Mouse (Mus musculus): ENCODE data around the gene Arhgap29. TPM values are rescaled to one million over a fixed set of nuclear protein-coding genes. Genes with fewer than 3 reads are reported as not detected.

The Arhgap29 gene
- 36.7 and 40.6 TPM in 2 replicates for polyA plus RNA-seq (2014; fragmentation: Nextera tagmentation; extraction: Ambion mirVana)

DNA sequence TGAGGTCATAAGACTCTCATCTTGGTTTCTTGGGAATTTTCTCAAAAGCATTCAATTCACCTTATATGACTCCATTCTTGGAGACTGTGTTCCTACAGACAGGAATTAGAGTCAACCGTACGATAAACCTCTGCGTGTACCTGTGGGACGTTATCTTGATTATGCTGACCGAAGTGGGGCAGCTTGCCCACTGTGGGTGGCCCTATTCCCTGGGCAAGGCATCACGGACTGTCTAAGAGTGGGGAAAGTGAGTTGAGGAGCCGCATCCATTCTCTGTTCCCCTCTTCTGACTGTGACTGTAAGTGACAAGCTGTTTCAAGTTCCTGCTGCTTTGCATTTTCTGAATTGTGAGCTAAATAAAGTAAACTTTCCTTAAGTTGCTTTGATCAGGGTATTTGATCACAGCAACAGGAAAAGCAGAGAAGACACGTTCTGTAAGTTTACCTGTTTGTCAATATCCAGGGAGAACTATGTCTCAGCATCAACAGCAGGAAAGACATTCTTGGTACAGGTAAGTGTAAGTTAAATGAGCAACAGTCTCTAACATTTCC, at the start of gene Arhgap29:
Gene Arhgap29, plus strand, starts transcription at position 501 of the 551 bp plus-strand sequence.
- Histone ChIP-seq H3K27ac (ENCODE audit: low read depth, low read length) (no peak within 1 kb of the TSS), H3K36me3 (ENCODE audit: control insufficient read depth, insufficient read depth, low read length) (no peaks in the 10 kb centered on the region), H3K9me3 (ENCODE audit: control insufficient read depth, low read length) (no peaks in the 10 kb centered on the region), H3K4me3 (ENCODE audit: low read depth, low read length) (peak within 1 kb of the TSS; percentile 57), H3K4me1 (ENCODE audit: control insufficient read depth, insufficient read depth, low read length) (0 out of 2 replicates have a peak, but pooled peaks cover 3% of the 10 kb centered on the region), H3K4me2 (peak within 1 kb of the TSS; percentile 79), H3K9ac (ENCODE audit: low read length) (peak within 1 kb of the TSS; percentile 58), H3K27me3 (ENCODE audit: control insufficient read depth, insufficient read depth, low read length) (peaks cover 24% of the 10 kb centered on the region)
- DNase-seq (ENCODE audit: low spot score, missing footprints) (no peak), ATAC-seq (ENCODE audit: low FRiP score) (no peak)
- WGBS, result 92% methylated on average over 8 of the region's 8 CpGs

- no peaks in the 10 kb centered on the region for H3K36me3 ChIP-seq (ENCODE audit: control insufficient read depth, insufficient read depth, low read length)
- no peak overlapping the region for H3K9ac ChIP-seq (ENCODE audit: low read length)
- no peaks in the 10 kb centered on the region for H3K27me3 ChIP-seq (ENCODE audit: control insufficient read depth, insufficient read depth, low read length)
- no peak for ATAC-seq (ENCODE audit: low FRiP score)
- no peak overlapping the region for H3K27ac ChIP-seq (ENCODE audit: low read depth, low read length)
- no peak overlapping the region for H3K4me2 ChIP-seq
- no peaks in the 10 kb centered on the region for H3K4me1 ChIP-seq (ENCODE audit: control insufficient read depth, insufficient read depth, low read length)
- no peak overlapping the region for H3K4me3 ChIP-seq (ENCODE audit: low read depth, low read length)
- H3K9me3 ChIP-seq (ENCODE audit: control insufficient read depth, low read length), result no peaks in the 10 kb centered on the region
- WGBS, result 82% methylated on average over 5 of the region's 5 CpGs
- no peak for DNase-seq (ENCODE audit: low spot score, missing footprints)
Observed at GRCm38 (mm10) chr3:121902729-121903128, 49.6 kb upstream of the Arhgap29 start.

- DNase-seq (ENCODE audit: low spot score, missing footprints) (no peak), ATAC-seq (ENCODE audit: low FRiP score) (no peak)
- Histone ChIP-seq H3K4me2 (no peak overlapping the region), H3K4me3 (ENCODE audit: low read depth, low read length) (no peak overlapping the region), H3K9ac (ENCODE audit: low read length) (no peak overlapping the region), H3K9me3 (ENCODE audit: control insufficient read depth, low read length) (no peaks in the 10 kb centered on the region), H3K27me3 (ENCODE audit: control insufficient read depth, insufficient read depth, low read length) (no peaks in the 10 kb centered on the region), H3K36me3 (ENCODE audit: control insufficient read depth, insufficient read depth, low read length) (no peaks in the 10 kb centered on the region), H3K4me1 (ENCODE audit: control insufficient read depth, insufficient read depth, low read length) (no peaks in the 10 kb centered on the region), H3K27ac (ENCODE audit: low read depth, low read length) (no peak overlapping the region)
- WGBS, result 79% methylated on average over 4 of the region's 4 CpGs
Observed at GRCm38 (mm10) chr3:121903286-121903685, 49.1 kb upstream of the Arhgap29 start.

DNA sequence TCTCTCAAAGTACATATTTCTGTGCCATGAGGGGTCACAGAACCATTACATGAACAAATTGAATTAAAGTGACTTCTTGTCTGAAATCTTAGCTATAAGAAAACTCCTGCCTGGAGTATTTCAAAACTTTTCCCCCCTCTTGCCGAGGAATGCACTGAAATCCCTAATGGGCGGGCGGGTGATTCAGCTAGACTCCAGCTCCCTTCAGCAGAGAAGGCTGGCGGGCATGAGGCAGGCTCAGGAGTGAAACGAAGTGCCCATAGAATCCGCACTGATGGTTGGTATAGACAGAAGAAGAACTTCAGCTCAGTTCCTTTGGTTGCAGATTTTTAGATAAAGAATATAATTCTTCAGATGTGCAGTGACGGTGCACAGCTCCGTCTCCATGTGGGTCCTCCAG, 48.6 kb upstream of the Arhgap29 start:
- H3K9me3 ChIP-seq (ENCODE audit: control insufficient read depth, low read length), result no peaks in the 10 kb centered on the region
- no peak overlapping the region for H3K4me2 ChIP-seq
- H3K9ac ChIP-seq (ENCODE audit: low read length), result no peak overlapping the region
- no peak overlapping the region for H3K4me3 ChIP-seq (ENCODE audit: low read depth, low read length)
- 75% methylated on average over 8 of the region's 8 CpGs for WGBS
- DNase-seq (ENCODE audit: low spot score, missing footprints) (no peak), ATAC-seq (ENCODE audit: low FRiP score) (no peak)
- H3K36me3 ChIP-seq (ENCODE audit: control insufficient read depth, insufficient read depth, low read length), result no peaks in the 10 kb centered on the region
- no peak overlapping the region for H3K27ac ChIP-seq (ENCODE audit: low read depth, low read length)
- H3K27me3 ChIP-seq (ENCODE audit: control insufficient read depth, insufficient read depth, low read length), result no peaks in the 10 kb centered on the region
- H3K4me1 ChIP-seq (ENCODE audit: control insufficient read depth, insufficient read depth, low read length), result no peaks in the 10 kb centered on the region

DNA sequence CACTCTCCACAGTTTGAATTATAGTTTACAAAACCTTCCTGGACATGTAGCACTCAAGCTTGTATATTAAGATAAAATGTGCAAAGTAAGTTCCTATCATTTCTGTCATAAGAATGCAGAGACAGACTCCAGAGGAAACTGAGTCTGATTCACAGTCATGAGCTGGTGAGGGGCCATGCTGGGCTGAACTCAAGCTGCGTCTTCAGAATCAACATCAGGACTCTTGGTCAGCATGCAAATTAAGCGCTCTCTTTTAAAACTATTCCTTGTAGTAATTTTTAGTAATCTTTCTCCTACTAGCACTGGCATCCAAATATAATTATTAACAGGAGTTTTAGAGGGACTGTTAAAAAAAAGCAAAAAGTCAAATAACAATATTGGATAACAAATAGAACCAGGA, 47.9 kb upstream of the Arhgap29 start:
- Histone ChIP-seq H3K9me3 (ENCODE audit: control insufficient read depth, low read length) (no peaks in the 10 kb centered on the region), H3K4me3 (ENCODE audit: low read depth, low read length) (no peak overlapping the region), H3K27me3 (ENCODE audit: control insufficient read depth, insufficient read depth, low read length) (no peaks in the 10 kb centered on the region), H3K4me1 (ENCODE audit: control insufficient read depth, insufficient read depth, low read length) (no peaks in the 10 kb centered on the region), H3K27ac (ENCODE audit: low read depth, low read length) (no peak overlapping the region), H3K9ac (ENCODE audit: low read length) (no peak overlapping the region), H3K4me2 (no peak overlapping the region), H3K36me3 (ENCODE audit: control insufficient read depth, insufficient read depth, low read length) (no peaks in the 10 kb centered on the region)
- 91% methylated on average over 2 of the region's 2 CpGs for WGBS
- no peak for ATAC-seq (ENCODE audit: low FRiP score)
- DNase-seq (ENCODE audit: low spot score, missing footprints), result no peak

DNA sequence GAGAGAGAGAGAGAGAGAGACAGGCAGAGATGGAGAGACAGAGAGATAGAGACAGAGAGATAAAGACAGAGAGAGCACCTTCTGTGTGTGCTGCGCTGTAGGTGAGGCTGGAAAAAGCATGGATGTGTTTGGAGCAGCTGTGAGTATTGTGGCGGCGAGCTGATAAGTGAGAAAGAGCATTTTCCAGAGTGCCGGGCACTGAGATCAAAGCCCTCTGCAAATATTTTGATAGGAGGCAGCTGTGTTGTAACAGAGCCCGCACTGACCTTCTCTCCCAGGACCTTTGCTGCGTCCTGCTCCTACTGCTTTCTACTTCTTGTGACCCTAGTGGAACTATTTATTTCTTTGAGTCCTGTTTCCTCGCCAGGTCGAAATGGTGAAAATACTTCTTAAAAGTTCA, 45.7 kb upstream of the Arhgap29 start:
- Histone ChIP-seq H3K4me1 (ENCODE audit: control insufficient read depth, insufficient read depth, low read length) (no peaks in the 10 kb centered on the region), H3K9me3 (ENCODE audit: control insufficient read depth, low read length) (no peaks in the 10 kb centered on the region), H3K4me2 (no peak overlapping the region), H3K9ac (ENCODE audit: low read length) (no peak overlapping the region), H3K36me3 (ENCODE audit: control insufficient read depth, insufficient read depth, low read length) (no peaks in the 10 kb centered on the region), H3K27ac (ENCODE audit: low read depth, low read length) (no peak overlapping the region), H3K27me3 (ENCODE audit: control insufficient read depth, insufficient read depth, low read length) (no peaks in the 10 kb centered on the region), H3K4me3 (ENCODE audit: low read depth, low read length) (no peak overlapping the region)
- WGBS, result 71% methylated on average over 8 of the region's 8 CpGs
- ATAC-seq (ENCODE audit: low FRiP score) (no peak), DNase-seq (ENCODE audit: low spot score, missing footprints) (no peak)

GRCm38 (mm10) chr3:121909155-121909554, 43.2 kb upstream of the Arhgap29 start:
- H3K27ac ChIP-seq (ENCODE audit: low read depth, low read length), result no peak overlapping the region
- DNase-seq (ENCODE audit: low spot score, missing footprints) (peak; percentile 62), ATAC-seq (ENCODE audit: low FRiP score) (no peak)
- no peak overlapping the region for H3K4me2 ChIP-seq
- H3K27me3 ChIP-seq (ENCODE audit: control insufficient read depth, insufficient read depth, low read length), result no peaks in the 10 kb centered on the region
- WGBS, result 83% methylated on average over 3 of the region's 3 CpGs
- no peak overlapping the region for H3K9ac ChIP-seq (ENCODE audit: low read length)
- no peak overlapping the region for H3K4me3 ChIP-seq (ENCODE audit: low read depth, low read length)
- no peaks in the 10 kb centered on the region for H3K36me3 ChIP-seq (ENCODE audit: control insufficient read depth, insufficient read depth, low read length)
- no peaks in the 10 kb centered on the region for H3K4me1 ChIP-seq (ENCODE audit: control insufficient read depth, insufficient read depth, low read length)
- no peaks in the 10 kb centered on the region for H3K9me3 ChIP-seq (ENCODE audit: control insufficient read depth, low read length)

DNA sequence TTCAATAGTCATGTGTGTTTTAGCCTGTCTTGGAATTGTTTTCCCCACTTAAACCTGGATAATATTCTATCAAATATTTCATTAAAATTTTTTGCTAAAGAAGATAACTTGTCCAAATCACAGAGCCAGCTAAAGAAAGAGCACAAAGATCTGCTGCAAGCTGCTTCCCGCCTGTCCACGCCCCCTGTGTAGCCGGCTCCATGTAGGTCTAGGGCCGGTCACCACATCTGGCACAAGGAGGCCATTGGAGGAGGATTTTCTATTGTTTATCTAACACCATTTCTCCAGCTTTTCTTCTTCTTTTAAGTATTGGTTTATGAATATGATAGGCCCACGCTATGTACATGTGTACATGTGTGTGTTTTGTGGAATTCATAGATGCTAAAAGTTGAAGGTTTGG, 38.9 kb upstream of the Arhgap29 start:
- Histone ChIP-seq H3K27me3 (ENCODE audit: control insufficient read depth, insufficient read depth, low read length) (no peaks in the 10 kb centered on the region), H3K9me3 (ENCODE audit: control insufficient read depth, low read length) (no peaks in the 10 kb centered on the region), H3K4me3 (ENCODE audit: low read depth, low read length) (no peak overlapping the region), H3K27ac (ENCODE audit: low read depth, low read length) (no peak overlapping the region), H3K36me3 (ENCODE audit: control insufficient read depth, insufficient read depth, low read length) (no peaks in the 10 kb centered on the region), H3K4me1 (ENCODE audit: control insufficient read depth, insufficient read depth, low read length) (no peaks in the 10 kb centered on the region), H3K4me2 (no peak overlapping the region), H3K9ac (ENCODE audit: low read length) (no peak overlapping the region)
- ATAC-seq (ENCODE audit: low FRiP score) (no peak), DNase-seq (ENCODE audit: low spot score, missing footprints) (no peak)
- WGBS, result 84% methylated on average over 5 of the region's 5 CpGs

- DNase-seq (ENCODE audit: low spot score, missing footprints), result no peak
- no peak overlapping the region for H3K9ac ChIP-seq (ENCODE audit: low read length)
- no peak overlapping the region for H3K4me2 ChIP-seq
- H3K27me3 ChIP-seq (ENCODE audit: control insufficient read depth, insufficient read depth, low read length), result no peaks in the 10 kb centered on the region
- no peak for ATAC-seq (ENCODE audit: low FRiP score)
- H3K4me3 ChIP-seq (ENCODE audit: low read depth, low read length), result no peak overlapping the region
- no peaks in the 10 kb centered on the region for H3K9me3 ChIP-seq (ENCODE audit: control insufficient read depth, low read length)
- no peak overlapping the region for H3K27ac ChIP-seq (ENCODE audit: low read depth, low read length)
- H3K4me1 ChIP-seq (ENCODE audit: control insufficient read depth, insufficient read depth, low read length), result no peaks in the 10 kb centered on the region
- H3K36me3 ChIP-seq (ENCODE audit: control insufficient read depth, insufficient read depth, low read length), result no peaks in the 10 kb centered on the region
- 63% methylated on average over 13 of the region's 13 CpGs for WGBS
Observed at GRCm38 (mm10) chr3:121914459-121915185, 37.7 kb upstream of the Arhgap29 start.
